Mouse (Mus musculus): ENCODE results near the gene Gars. TPM values are rescaled to one million over a fixed set of nuclear protein-coding genes. Genes with fewer than 3 reads are reported as not detected.

Gars gene
- total RNA-seq, 2 experiments from 2014 or later, result 87.6 to 90.8 TPM

DNA sequence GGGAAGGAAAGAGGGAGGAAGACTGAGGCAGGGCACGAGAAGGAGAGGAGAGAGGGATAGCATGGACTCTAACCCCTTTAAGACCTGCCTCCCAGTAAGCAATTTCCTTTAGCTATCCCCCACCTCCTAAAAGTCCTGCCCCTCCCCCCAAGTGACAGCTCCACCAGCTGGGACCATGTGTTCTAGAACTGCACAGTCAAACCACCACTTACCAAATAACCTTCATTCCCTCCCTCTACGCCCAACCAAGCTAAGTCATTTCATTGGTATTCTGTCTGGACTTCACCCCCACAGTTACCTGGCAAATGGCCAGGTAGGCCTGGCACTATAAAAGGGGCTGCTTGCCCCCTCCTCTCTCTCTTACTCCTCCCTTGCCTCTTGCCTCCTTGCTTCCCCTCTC, 10.2 kb upstream of the Gars start:
- DNase-seq (ENCODE audit: low spot score in 2 of 2), result no peak

GRCm38 (mm10) chr6:55036731-55037130, 1.1 kb upstream of the Gars start:
- no peak for DNase-seq (ENCODE audit: low spot score in 2 of 2)

DNA sequence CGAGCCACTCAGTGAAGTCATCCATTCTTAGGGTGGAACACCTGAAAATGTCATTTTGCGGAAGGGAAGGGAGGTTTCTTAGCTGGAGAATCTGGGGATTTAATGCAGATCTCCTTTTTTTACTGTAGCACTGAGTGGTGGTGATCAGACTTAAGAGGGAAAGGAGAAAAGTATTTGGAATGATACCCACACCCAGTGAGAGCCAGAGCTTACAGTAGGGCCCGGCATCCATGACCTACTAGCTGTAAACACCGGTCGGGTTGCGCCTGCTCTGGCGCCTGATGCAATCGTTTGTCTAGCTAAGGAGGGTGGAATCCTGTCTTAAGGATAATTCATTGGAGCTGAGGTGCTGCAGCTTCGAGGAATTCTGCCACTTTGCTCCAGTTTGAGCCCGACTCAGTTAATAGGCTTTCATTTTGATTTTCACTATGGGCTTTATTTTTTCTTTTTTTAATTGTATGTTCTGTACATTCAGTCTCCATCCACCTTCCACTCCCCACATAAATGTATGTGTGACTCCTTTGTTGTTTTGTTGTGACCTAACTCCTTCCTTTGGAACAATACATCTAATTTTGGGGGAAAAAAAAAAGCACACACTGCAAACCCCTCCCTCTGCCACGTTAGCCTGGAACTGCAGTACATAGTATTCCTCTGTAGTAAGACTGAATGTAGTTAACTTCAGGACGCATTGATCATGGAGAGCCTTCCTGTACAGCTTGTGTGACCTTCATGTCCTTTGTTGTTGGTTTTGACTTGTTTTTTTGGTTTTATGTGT, 1.1 kb downstream of the Gars start:
- DNase-seq (ENCODE audit: low spot score in 2 of 2), result no peak

- no peak for DNase-seq (ENCODE audit: low spot score in 2 of 2)
Measured at GRCm38 (mm10) chr6:55039446-55039783, 1.6 kb downstream of the Gars start.

DNA sequence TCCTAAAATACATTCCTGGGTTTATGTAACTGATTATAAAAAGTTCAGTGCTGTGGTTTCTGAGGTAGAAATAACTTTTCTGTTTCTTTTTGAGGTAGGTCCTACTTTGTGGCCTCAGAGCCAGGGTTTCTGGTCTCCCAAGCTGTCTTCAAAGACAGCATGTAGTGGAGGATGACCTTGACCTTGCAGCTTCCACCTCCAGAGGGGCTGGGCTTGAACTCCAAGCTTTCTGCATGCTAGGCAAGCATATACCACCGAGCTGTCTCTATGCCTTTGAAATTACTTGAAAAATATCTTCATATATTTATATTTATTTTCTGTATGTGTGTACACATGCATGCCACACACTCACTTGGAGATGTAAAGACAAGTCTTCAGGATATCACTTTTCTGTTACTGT, 2.2 kb downstream of the Gars start:
- no peak for DNase-seq (ENCODE audit: low spot score in 2 of 2)

DNA sequence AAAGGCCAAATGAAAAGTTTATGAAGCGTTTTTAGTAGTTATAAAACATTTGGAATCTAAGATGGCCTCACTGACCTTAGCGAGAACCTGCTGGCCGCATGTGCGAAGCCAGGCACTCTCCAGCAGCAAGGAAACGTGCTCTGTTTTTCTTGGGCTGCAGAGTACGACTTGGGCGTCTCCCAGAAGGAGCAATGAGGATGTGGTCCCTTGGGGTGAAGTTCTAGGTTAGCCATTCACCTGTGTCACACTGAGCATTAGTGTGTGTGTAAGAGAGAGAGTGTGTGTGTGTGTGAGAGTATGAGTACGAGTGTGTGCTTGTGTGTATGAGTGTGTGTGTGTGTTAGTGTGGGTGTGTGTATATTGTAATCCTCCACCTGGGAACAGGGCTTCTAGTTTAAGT, 5.4 kb downstream of the Gars start:
- no peak for DNase-seq (ENCODE audit: low spot score in 2 of 2)

- DNase-seq (ENCODE audit: low spot score in 2 of 2), result no peak
Measured at GRCm38 (mm10) chr6:55044542-55044941, 6.7 kb downstream of the Gars start.

DNA sequence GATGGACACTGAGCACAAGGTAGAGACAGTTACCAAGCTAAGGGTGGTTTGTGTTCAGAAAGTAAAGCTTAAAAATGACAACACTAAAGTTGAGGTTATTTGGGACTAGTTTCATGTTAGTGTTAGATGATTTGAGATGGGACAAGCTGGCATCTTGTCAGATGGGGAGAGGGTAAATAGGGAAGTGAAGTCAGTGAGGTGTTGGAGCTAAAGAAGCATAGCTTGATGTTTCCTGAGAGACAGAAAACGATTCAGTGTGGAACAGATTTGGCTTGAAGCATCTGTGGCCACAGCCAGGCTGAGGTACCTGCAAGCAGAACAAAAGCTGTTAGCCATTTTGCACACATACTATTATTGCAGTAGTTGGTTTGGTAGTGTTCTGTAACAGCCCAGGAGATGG, 7.5 kb downstream of the Gars start:
- no peak for DNase-seq (ENCODE audit: low spot score in 2 of 2)

GRCm38 (mm10) chr6:55049186-55049585, 11.4 kb downstream of the Gars start:
- DNase-seq (ENCODE audit: low spot score in 2 of 2), result no peak

DNA sequence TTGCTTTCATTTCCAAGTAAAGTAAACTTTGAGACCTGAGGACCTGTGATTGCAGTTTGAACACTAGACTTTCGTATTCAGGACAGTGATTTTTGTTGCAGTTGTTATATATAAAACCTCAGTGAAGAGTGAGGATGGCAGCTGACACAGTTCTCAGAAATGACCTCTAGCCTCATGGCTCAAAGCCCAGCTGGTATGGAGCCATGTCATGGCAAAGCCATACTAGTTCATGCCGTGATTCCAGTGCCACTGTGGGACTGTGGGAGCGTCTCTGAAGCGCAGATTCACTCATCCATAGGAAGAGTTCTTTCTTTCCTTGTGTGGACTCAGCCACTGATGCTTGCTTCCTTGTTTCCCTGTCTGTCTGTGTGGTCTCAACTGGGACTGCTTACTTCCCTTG, 16.7 kb downstream of the Gars start:
- DNase-seq (ENCODE audit: low spot score in 2 of 2), result no peak

- DNase-seq (ENCODE audit: low spot score in 2 of 2), result no peak
Measured at GRCm38 (mm10) chr6:55057427-55057826, 19.6 kb downstream of the Gars start.

- DNase-seq (ENCODE audit: low spot score in 2 of 2), result no peak
Measured at GRCm38 (mm10) chr6:55060241-55060825, 22.5 kb downstream of the Gars start.

- DNase-seq (ENCODE audit: low spot score in 2 of 2), result no peak
Measured at GRCm38 (mm10) chr6:55061328-55061727, 23.5 kb downstream of the Gars start.

DNA sequence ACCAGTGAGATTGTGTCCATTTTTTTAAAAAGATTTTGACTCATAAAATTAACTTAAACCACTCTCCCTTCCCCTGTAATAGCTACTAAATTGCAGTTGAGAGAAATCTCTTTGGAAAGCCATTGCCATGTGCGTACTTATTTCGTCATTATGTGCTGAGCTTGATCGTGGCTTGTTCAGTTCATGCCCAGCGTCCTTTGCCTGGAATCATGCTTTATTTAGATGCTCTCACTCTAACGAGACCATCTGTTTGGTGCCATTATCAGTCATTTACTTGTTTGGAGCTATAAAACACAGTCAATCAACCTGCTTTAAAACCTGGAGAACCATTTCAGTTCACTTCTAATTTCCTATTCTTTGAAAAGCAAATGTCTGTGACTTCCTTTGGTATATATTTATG, 24.4 kb downstream of the Gars start:
- DNase-seq (ENCODE audit: low spot score in 2 of 2), result no peak

GRCm38 (mm10) chr6:55063793-55064476, 26.1 kb downstream of the Gars start:
- DNase-seq (ENCODE audit: low spot score in 2 of 2), result no peak

GRCm38 (mm10) chr6:55064477-55064827, 26.6 kb downstream of the Gars start:
- DNase-seq (ENCODE audit: low spot score in 2 of 2), result no peak

- DNase-seq (ENCODE audit: low spot score in 2 of 2), result no peak
Measured at GRCm38 (mm10) chr6:55065903-55066302, 28.1 kb downstream of the Gars start.

DNA sequence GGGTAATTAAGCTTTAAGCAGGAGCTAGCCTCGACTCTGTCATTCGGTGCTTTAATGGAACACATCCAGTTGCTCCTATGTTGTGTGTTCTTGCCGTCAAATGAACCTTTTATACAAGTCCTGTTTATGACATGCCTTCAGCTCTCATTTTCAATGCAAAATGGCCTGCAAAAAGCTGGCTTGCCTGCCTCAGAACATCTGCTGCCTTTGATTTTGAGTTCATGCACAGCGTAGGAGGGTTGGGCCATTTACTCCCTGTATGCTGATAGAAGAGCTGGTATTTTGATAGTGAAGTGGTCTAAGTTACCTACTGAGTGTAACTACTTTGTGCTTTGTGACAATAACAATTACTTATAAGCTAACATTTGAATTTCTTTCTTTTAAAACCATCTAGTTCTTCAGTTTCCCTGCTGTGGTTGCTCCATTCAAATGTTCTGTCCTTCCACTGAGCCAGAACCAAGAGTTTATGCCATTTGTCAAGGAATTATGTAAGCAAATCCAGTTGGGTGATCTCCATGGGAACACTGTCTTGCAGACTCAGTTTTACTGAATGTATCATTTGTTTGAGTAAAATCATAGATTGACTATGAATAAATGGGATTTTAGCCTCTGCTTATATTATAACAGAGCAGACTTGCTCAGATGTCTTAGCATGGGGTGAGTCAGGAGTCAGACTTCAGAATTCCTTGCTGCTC, 38.9 kb downstream of the Gars start:
- no peak for DNase-seq (ENCODE audit: low spot score in 2 of 2)

- no peak for DNase-seq (ENCODE audit: low spot score in 2 of 2)
Measured at GRCm38 (mm10) chr6:55081379-55081778, 43.6 kb downstream of the Gars start.

GRCm38 (mm10) chr6:55082261-55083051, 44.6 kb downstream of the Gars start:
- no peak for DNase-seq (ENCODE audit: low spot score in 2 of 2)

GRCm38 (mm10) chr6:55087355-55087754, 49.5 kb downstream of the Gars start:
- DNase-seq (ENCODE audit: low spot score in 2 of 2), result no peak

Data from gastrocnemius, postnatal 4 days (tissue).